Mouse (Mus musculus): ENCODE measurements around the gene Mael.

- TF ChIP-seq POLR2A (IDR thresholded peaks at IDR 0.05; ENCODE audit: borderline replicate concordance, control insufficient read depth, low read depth, low read length) (no peak), CTCF (IDR thresholded peaks at IDR 0.05; ENCODE audit: control insufficient read depth, insufficient read depth, low read length) (no peak)
Measured at GRCm38 (mm10) chr1:166280566-166280965, 42.0 kb upstream of the Mael start.

Measured in bone marrow, adult 2 months (tissue).